Mouse (Mus musculus): ENCODE data around the gene Slc12a5.

DNA sequence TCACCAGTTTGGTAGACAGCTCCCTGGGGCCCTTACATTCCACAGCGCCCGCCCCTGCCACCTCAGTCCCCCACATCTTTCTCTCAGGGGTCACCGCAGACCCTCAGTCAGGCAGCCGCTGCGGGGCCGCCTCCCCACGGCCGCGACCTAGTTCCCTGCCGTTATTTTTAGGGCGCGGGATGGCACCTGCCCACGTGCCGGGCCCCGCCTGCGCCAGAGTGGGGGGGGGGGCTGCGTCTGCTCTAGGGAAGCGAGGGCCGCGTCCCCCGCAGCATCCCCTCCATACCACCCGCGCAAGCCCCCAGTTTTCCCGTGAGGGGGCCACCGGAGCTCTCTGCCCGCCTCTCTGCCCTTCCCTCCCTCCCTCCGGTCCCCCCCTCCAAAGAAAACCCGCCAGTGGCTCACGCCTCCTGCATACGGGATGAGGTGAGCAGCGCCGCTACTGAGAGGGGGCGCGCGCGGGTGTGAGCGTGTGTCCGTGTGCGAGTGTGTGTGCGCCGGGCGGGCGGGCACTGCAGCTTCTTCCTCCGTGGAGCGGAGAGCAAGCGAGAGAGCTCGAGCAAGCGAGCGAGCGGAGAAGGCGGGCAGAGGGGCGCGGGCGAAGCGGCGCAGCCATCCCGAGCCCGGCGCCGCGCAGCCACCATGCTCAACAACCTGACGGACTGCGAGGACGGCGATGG is 7.3 kb downstream of the Slc12a5 start:
- no peak for TF ChIP-seq CTCF (IDR thresholded peaks at IDR 0.05; ENCODE audit: control insufficient read depth, insufficient read depth, insufficient replicate concordance, low read depth, low read length)
- TF ChIP-seq POLR2A (IDR thresholded peaks at IDR 0.05; ENCODE audit: control insufficient read depth, low read depth, low read length), result no peak

All from testis, adult 2 months (tissue).